Mouse (Mus musculus): ENCODE data around the gene Inpp5a. TPM values are rescaled to one million over a fixed set of nuclear protein-coding genes. Genes with fewer than 3 reads are reported as not detected.

Gene Inpp5a
- polyA plus RNA-seq, 1 experiment from 2014 or later: 23.0 TPM

DNA sequence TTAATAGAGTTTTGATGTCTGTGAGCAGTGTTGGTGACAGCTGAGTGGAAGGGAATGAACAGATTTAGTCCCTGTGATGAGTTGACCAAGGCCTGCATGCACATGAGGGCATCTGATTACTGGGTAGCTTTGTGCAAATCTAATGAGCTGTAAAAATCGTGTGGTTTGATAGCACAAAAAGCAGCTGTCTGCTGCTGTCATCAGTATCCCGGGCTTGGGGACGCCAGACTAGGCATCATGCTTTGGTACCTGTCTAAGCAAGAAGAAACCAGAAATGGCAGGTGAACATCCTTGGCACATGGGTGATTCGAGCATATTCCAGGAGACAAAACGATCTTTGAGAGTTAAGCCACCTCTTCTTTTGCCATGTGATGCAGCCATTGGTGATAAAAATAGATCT, 167.4 kb downstream of the Inpp5a start:
- Histone ChIP-seq H3K4me1 (ENCODE audit: control insufficient read depth, insufficient read depth, low read length) (no peaks in the 10 kb centered on the region), H3K9me3 (ENCODE audit: control insufficient read depth, low read length) (no peaks in the 10 kb centered on the region), H3K9ac (ENCODE audit: low read length) (no peak overlapping the region), H3K4me3 (ENCODE audit: low read depth, low read length) (no peak overlapping the region), H3K27ac (replicated peaks; ENCODE audit: low read depth, low read length) (no peak overlapping the region), H3K27me3 (ENCODE audit: control insufficient read depth, insufficient read depth, low read length) (no peaks in the 10 kb centered on the region), H3K36me3 (ENCODE audit: control insufficient read depth, insufficient read depth, low read length) (no peaks in the 10 kb centered on the region), H3K4me2 (ENCODE audit: low read depth, severe bottlenecking) (no peak overlapping the region)
- 73% methylated on average over 5 of the region's 5 CpGs for WGBS
- no peak for ATAC-seq (ENCODE audit: insufficient number of reproducible peaks, low FRiP score, low TSS enrichment, low read depth)
- no peak for DNase-seq (ENCODE audit: low spot score)

DNA sequence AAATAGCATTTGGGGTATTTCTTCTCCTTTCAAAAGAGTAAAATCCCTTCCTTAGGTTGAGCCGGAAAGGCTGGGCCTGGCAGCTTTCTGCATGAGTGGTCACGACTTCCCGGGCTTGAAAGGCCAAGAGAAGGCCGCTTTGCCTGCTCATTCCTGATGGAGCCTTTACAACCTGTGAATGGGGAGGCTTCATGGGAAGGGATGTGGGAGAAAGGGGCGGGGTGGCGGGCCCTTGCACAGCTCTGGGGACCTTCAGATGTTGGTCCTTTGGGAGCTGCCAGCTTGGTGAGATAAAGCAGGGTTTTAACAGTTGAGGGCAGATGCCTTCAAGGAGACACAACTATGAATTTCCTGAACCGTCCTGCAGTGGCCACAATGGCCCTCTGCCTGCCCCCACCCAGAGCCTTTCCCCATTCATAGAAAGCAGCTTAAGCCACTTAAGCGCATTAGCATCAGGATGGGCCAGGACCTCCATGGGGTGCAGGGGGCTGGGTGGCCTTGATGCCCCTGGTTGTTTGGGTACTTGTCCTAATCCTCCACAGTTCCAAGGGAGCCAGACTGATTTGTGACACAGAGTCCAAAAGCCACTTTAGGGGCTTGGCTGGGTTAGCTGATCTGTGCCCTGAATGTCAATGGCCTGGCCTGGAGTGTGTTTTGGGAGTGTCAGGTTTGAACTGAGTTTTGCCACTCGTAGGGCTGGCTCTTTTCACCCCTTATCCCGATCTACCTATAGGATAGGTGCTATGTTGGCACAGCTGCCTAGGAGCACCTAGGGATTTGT, 168.0 kb downstream of the Inpp5a start:
- Histone ChIP-seq H3K4me2 (ENCODE audit: low read depth, severe bottlenecking) (no peak overlapping the region), H3K4me3 (ENCODE audit: low read depth, low read length) (no peak overlapping the region), H3K27ac (replicated peaks; ENCODE audit: low read depth, low read length) (no peak overlapping the region), H3K9ac (ENCODE audit: low read length) (no peak overlapping the region), H3K36me3 (ENCODE audit: control insufficient read depth, insufficient read depth, low read length) (no peaks in the 10 kb centered on the region), H3K4me1 (ENCODE audit: control insufficient read depth, insufficient read depth, low read length) (no peaks in the 10 kb centered on the region), H3K27me3 (ENCODE audit: control insufficient read depth, insufficient read depth, low read length) (no peaks in the 10 kb centered on the region), H3K9me3 (ENCODE audit: control insufficient read depth, low read length) (no peaks in the 10 kb centered on the region)
- no peak for ATAC-seq (ENCODE audit: insufficient number of reproducible peaks, low FRiP score, low TSS enrichment, low read depth)
- DNase-seq (ENCODE audit: low spot score): no peak
- 37% methylated on average over 10 of the region's 10 CpGs for WGBS

DNA sequence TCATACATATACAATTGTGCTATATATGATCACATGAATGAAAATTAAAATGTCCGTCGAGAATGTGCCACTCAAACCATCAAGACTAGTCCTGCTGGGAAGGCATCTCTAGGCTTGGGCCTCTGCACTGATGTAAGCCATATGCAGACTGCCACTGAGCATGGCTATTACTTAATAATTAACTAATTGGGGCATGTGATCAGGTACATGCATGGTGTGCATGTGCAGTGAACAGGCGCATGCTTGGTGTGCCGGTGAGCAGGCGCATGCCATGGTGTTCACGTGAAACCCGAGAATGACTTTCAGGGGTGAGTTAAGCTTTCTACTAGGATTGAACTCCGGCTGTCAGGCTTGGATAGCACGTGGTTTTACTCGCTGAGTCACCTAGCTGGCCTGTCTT, 170.8 kb downstream of the Inpp5a start:
- H3K4me2 ChIP-seq (ENCODE audit: low read depth, severe bottlenecking): no peak overlapping the region
- H3K9ac ChIP-seq (ENCODE audit: low read length): no peak overlapping the region
- DNase-seq (ENCODE audit: low spot score) (no peak), ATAC-seq (ENCODE audit: insufficient number of reproducible peaks, low FRiP score, low TSS enrichment, low read depth) (no peak)
- H3K27me3 ChIP-seq (ENCODE audit: control insufficient read depth, insufficient read depth, low read length): no peaks in the 10 kb centered on the region
- H3K9me3 ChIP-seq (ENCODE audit: control insufficient read depth, low read length): no peaks in the 10 kb centered on the region
- no peaks in the 10 kb centered on the region for H3K36me3 ChIP-seq (ENCODE audit: control insufficient read depth, insufficient read depth, low read length)
- H3K4me3 ChIP-seq (ENCODE audit: low read depth, low read length): no peak overlapping the region
- no peaks in the 10 kb centered on the region for H3K4me1 ChIP-seq (ENCODE audit: control insufficient read depth, insufficient read depth, low read length)
- 90% methylated on average over 10 of the region's 10 CpGs for WGBS
- no peak overlapping the region for H3K27ac ChIP-seq (replicated peaks; ENCODE audit: low read depth, low read length)

DNA sequence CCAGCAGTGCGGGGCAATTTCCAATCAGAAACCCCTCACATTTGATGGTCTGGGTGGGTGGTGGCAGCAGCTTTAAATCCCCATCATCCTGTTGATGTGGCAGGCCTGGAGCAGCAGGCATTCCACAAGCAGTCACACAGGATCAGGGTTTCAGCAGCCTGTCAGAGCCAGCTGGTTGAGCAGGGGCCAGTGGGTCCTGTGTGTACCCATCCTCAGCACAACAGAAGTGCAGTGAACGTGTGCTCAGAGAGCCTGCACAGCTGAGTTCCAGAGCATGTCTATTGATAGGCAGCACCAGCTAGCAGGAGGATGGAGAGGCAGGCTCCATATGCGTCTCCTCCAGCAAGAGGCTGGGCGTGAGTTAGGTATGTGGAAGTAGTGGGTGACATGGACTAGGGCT, 174.5 kb downstream of the Inpp5a start:
- Histone ChIP-seq H3K9me3 (ENCODE audit: control insufficient read depth, low read length) (no peaks in the 10 kb centered on the region), H3K4me2 (ENCODE audit: low read depth, severe bottlenecking) (no peak overlapping the region), H3K9ac (ENCODE audit: low read length) (no peak overlapping the region), H3K36me3 (ENCODE audit: control insufficient read depth, insufficient read depth, low read length) (no peaks in the 10 kb centered on the region), H3K27ac (replicated peaks; ENCODE audit: low read depth, low read length) (no peak overlapping the region), H3K4me1 (ENCODE audit: control insufficient read depth, insufficient read depth, low read length) (no peaks in the 10 kb centered on the region), H3K27me3 (ENCODE audit: control insufficient read depth, insufficient read depth, low read length) (no peaks in the 10 kb centered on the region), H3K4me3 (ENCODE audit: low read depth, low read length) (no peak overlapping the region)
- 81% methylated on average over 4 of the region's 4 CpGs for WGBS
- no peak for ATAC-seq (ENCODE audit: insufficient number of reproducible peaks, low FRiP score, low TSS enrichment, low read depth)
- DNase-seq (ENCODE audit: low spot score): no peak

DNA sequence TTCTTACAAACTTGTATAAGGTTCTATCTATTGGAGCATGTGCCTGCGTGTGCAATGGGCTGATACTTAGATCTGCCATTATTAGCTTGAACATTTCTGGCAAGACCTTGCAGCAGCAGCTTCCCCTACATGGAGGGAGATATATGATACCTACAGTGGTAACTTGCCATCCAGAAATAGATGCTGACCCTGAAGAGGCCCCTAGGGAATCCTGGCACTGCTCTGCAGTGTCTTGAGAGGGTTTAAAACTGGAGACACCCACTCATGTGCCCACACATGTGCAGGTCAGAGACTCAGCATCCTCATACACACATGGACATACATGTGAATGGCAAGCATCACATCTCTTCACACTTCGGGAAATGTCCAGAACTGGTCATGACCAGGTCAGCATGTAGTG, 175.3 kb downstream of the Inpp5a start:
- H3K9me3 ChIP-seq (ENCODE audit: control insufficient read depth, low read length): no peaks in the 10 kb centered on the region
- H3K9ac ChIP-seq (ENCODE audit: low read length): no peak overlapping the region
- no peak overlapping the region for H3K4me2 ChIP-seq (ENCODE audit: low read depth, severe bottlenecking)
- 90% methylated on average over 2 of the region's 2 CpGs for WGBS
- H3K36me3 ChIP-seq (ENCODE audit: control insufficient read depth, insufficient read depth, low read length): no peaks in the 10 kb centered on the region
- H3K4me3 ChIP-seq (ENCODE audit: low read depth, low read length): no peak overlapping the region
- no peak for ATAC-seq (ENCODE audit: insufficient number of reproducible peaks, low FRiP score, low TSS enrichment, low read depth)
- DNase-seq (ENCODE audit: low spot score): no peak
- no peaks in the 10 kb centered on the region for H3K27me3 ChIP-seq (ENCODE audit: control insufficient read depth, insufficient read depth, low read length)
- H3K27ac ChIP-seq (replicated peaks; ENCODE audit: low read depth, low read length): no peak overlapping the region
- no peaks in the 10 kb centered on the region for H3K4me1 ChIP-seq (ENCODE audit: control insufficient read depth, insufficient read depth, low read length)

DNA sequence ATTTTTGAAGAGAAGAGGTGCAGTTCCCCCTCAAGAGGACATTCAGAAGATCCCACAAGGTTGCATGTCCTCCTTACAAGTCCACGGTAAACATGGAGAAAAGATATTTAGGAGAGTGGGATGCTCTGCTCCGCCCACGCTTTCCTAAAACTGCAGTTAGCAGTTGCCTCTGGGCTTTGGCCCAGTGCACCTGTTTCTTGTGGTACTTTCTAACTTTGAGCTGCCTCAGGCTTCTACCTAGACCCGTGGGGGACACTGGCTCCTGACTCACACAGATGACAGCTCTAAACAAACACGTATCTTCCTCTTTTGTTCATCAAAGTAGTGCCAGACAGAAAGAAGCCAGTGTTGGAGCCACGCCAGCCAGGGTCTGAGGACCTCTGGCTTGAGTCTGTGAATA, 177.1 kb downstream of the Inpp5a start:
- no peak overlapping the region for H3K4me3 ChIP-seq (ENCODE audit: low read depth, low read length)
- no peak overlapping the region for H3K9ac ChIP-seq (ENCODE audit: low read length)
- H3K9me3 ChIP-seq (ENCODE audit: control insufficient read depth, low read length): no peaks in the 10 kb centered on the region
- H3K36me3 ChIP-seq (ENCODE audit: control insufficient read depth, insufficient read depth, low read length): no peaks in the 10 kb centered on the region
- no peak overlapping the region for H3K27ac ChIP-seq (replicated peaks; ENCODE audit: low read depth, low read length)
- no peak overlapping the region for H3K4me2 ChIP-seq (ENCODE audit: low read depth, severe bottlenecking)
- H3K4me1 ChIP-seq (ENCODE audit: control insufficient read depth, insufficient read depth, low read length): no peaks in the 10 kb centered on the region
- DNase-seq (ENCODE audit: low spot score) (no peak), ATAC-seq (ENCODE audit: insufficient number of reproducible peaks, low FRiP score, low TSS enrichment, low read depth) (no peak)
- no peaks in the 10 kb centered on the region for H3K27me3 ChIP-seq (ENCODE audit: control insufficient read depth, insufficient read depth, low read length)
- 85% methylated on average over 6 of the region's 6 CpGs for WGBS

DNA sequence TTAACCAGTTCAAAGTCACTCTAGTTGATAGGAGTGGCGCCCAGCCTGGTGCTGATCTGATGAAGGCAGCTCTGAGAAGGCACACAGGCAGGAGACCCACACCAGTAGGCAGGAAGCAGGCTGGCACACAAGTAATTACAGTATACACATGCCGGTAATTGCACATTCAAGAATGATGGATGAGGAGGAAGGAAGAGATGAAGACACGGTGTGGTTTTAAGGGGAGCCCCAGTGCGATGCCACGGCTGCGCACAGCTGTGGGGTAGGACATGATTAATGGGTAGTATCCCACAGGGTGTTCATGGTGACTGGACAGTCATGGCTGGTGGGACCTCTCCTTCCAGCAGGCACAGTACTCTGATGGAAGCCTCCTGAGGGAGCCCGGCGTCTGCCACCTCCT, 177.6 kb downstream of the Inpp5a start:
- Histone ChIP-seq H3K27ac (replicated peaks; ENCODE audit: low read depth, low read length) (no peak overlapping the region), H3K4me2 (ENCODE audit: low read depth, severe bottlenecking) (no peak overlapping the region), H3K4me1 (ENCODE audit: control insufficient read depth, insufficient read depth, low read length) (no peaks in the 10 kb centered on the region), H3K27me3 (ENCODE audit: control insufficient read depth, insufficient read depth, low read length) (no peaks in the 10 kb centered on the region), H3K36me3 (ENCODE audit: control insufficient read depth, insufficient read depth, low read length) (no peaks in the 10 kb centered on the region), H3K9ac (ENCODE audit: low read length) (no peak overlapping the region), H3K4me3 (ENCODE audit: low read depth, low read length) (no peak overlapping the region), H3K9me3 (ENCODE audit: control insufficient read depth, low read length) (no peaks in the 10 kb centered on the region)
- WGBS: 70% methylated on average over 8 of the region's 8 CpGs
- ATAC-seq (ENCODE audit: insufficient number of reproducible peaks, low FRiP score, low TSS enrichment, low read depth): no peak
- no peak for DNase-seq (ENCODE audit: low spot score)

DNA sequence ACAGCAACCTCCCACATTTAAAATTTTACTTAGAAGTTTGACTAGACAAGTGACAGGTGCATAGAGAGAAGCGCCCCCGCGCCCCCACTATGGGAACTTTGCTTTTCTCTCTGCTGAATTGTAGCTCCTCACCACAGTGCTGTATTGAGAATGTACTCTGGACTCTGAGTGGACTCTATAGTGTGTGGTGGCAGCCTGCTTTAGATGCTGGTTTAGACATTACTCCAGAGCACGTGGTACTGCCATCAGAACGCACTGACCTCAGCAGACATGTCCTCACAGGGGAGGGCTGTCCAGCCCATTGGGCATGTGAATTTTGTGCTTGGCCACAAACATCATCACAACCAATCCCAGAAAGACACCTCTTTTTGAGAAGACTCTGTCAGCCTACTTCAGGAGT, 181.9 kb downstream of the Inpp5a start:
- Histone ChIP-seq H3K9ac (ENCODE audit: low read length) (no peak overlapping the region), H3K36me3 (ENCODE audit: control insufficient read depth, insufficient read depth, low read length) (no peaks in the 10 kb centered on the region), H3K4me2 (ENCODE audit: low read depth, severe bottlenecking) (no peak overlapping the region), H3K27me3 (ENCODE audit: control insufficient read depth, insufficient read depth, low read length) (no peaks in the 10 kb centered on the region), H3K4me1 (ENCODE audit: control insufficient read depth, insufficient read depth, low read length) (no peaks in the 10 kb centered on the region), H3K9me3 (ENCODE audit: control insufficient read depth, low read length) (no peaks in the 10 kb centered on the region), H3K4me3 (ENCODE audit: low read depth, low read length) (no peak overlapping the region), H3K27ac (replicated peaks; ENCODE audit: low read depth, low read length) (no peak overlapping the region)
- DNase-seq (ENCODE audit: low spot score) (no peak), ATAC-seq (ENCODE audit: insufficient number of reproducible peaks, low FRiP score, low TSS enrichment, low read depth) (no peak)
- 96% methylated on average over 5 of the region's 5 CpGs for WGBS

DNA sequence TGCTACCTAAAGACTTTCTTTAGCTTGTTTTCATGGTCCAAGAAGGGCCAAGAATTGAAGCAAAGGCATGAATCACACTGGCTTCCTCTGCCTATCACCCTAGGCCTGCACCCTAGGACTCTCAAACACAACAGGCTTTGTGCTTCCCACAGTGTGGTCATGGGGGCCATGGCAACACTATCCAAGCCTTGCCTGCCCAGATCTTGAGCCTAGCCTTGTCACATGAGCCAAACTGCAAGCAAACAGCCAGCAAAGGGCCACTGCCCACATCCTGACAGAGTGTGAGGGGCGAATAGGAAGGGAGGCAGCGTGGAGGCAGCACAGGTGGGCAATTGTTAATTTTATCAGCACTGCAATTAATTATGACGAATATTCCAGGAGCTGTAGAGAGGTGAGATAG, 183.8 kb downstream of the Inpp5a start:
- DNase-seq (ENCODE audit: low spot score) (no peak), ATAC-seq (ENCODE audit: insufficient number of reproducible peaks, low FRiP score, low TSS enrichment, low read depth) (no peak)
- Histone ChIP-seq H3K36me3 (ENCODE audit: control insufficient read depth, insufficient read depth, low read length) (no peaks in the 10 kb centered on the region), H3K9ac (ENCODE audit: low read length) (no peak overlapping the region), H3K4me3 (ENCODE audit: low read depth, low read length) (no peak overlapping the region), H3K27me3 (ENCODE audit: control insufficient read depth, insufficient read depth, low read length) (no peaks in the 10 kb centered on the region; the same call in 1 of the 2 replicates), H3K4me2 (ENCODE audit: low read depth, severe bottlenecking) (no peak overlapping the region), H3K9me3 (ENCODE audit: control insufficient read depth, low read length) (no peaks in the 10 kb centered on the region), H3K27ac (replicated peaks; ENCODE audit: low read depth, low read length) (no peak overlapping the region), H3K4me1 (ENCODE audit: control insufficient read depth, insufficient read depth, low read length) (no peaks in the 10 kb centered on the region)
- 77% methylated on average over 3 of the region's 3 CpGs for WGBS
